Mouse (Mus musculus) kidney, embryonic 15.5 days (tissue): Measurements from ENCODE around the gene Gpr179. TPM values are rescaled to one million over a fixed set of nuclear protein-coding genes. Genes with fewer than 3 reads are reported as not detected.
A peak's percentile ranks its signal among the peaks of the same experiment; 100 is the strongest.

Experiments
- ATAC-seq: fragments of 200-750 bp; cut with Nextera tagmentation; replicated peaks from 2 replicates; pipeline ENCODE4 v1.8.0; 2017; ENCODE audit warnings: moderate TSS enrichment; ENCODE audit not compliant: low FRiP score
- H3K27ac ChIP-seq: fragments of 300-500 bp; sonication (generic); 2 replicates; pipeline ENCODE4 v1.5.1; 2015; ENCODE audit warnings: mild to moderate bottlenecking, inconsistent platforms
- H3K27me3 ChIP-seq: fragments of 300-500 bp; sonication (generic); 2 replicates; pipeline ENCODE4 v1.6.1; 2015; ENCODE audit warnings: inconsistent platforms
- H3K36me3 ChIP-seq: fragments of 300-500 bp; sonication (generic); 2 replicates; pipeline ENCODE4 v1.6.1; 2015; ENCODE audit warnings: inconsistent platforms
- H3K4me1 ChIP-seq: fragments of 300-500 bp; sonication (generic); 2 replicates; pipeline ENCODE4 v1.6.1; 2015; ENCODE audit warnings: inconsistent platforms
- H3K4me2 ChIP-seq: fragments of 300-500 bp; sonication (generic); 2 replicates; pipeline ENCODE4 v1.6.1; 2015; ENCODE audit warnings: moderate library complexity, mild to moderate bottlenecking, inconsistent platforms
- H3K4me3 ChIP-seq: fragments of 300-500 bp; sonication (generic); replicated peaks from 2 replicates; pipeline ENCODE4 v1.5.1; 2015; ENCODE audit warnings: mild to moderate bottlenecking, inconsistent platforms
- H3K9ac ChIP-seq: fragments of 300-500 bp; sonication (generic); 2 replicates; pipeline ENCODE4 v1.6.1; 2015; ENCODE audit warnings: mild to moderate bottlenecking, inconsistent platforms
- H3K9me3 ChIP-seq: fragments of 300-500 bp; sonication (generic); replicated peaks from 2 replicates; pipeline ENCODE4 v1.6.1; 2016; ENCODE audit warnings: inconsistent platforms
- WGBS: fragments of 180-500 bp; shearing (Covaris S2); methylation state at CpG from one replicate; pipeline ENCODE4 v1.1.7; 2015; ENCODE audit warnings: mixed read lengths; 5-methylcytosine and 5-hydroxymethylcytosine counted together
- polyA plus RNA-seq: library from polyadenylated mRNA; unstranded; fragments of >200 nt; fragmentation: Nextera tagmentation; extraction: Ambion mirVana; gene quantifications from 2 replicates; pipeline ENCODE4 v1.2.1, GENCODE M21; 2015

Gene Gpr179
- polyA plus RNA-seq, 1 experiment from 2014 or later: 0.53 TPM

DNA sequence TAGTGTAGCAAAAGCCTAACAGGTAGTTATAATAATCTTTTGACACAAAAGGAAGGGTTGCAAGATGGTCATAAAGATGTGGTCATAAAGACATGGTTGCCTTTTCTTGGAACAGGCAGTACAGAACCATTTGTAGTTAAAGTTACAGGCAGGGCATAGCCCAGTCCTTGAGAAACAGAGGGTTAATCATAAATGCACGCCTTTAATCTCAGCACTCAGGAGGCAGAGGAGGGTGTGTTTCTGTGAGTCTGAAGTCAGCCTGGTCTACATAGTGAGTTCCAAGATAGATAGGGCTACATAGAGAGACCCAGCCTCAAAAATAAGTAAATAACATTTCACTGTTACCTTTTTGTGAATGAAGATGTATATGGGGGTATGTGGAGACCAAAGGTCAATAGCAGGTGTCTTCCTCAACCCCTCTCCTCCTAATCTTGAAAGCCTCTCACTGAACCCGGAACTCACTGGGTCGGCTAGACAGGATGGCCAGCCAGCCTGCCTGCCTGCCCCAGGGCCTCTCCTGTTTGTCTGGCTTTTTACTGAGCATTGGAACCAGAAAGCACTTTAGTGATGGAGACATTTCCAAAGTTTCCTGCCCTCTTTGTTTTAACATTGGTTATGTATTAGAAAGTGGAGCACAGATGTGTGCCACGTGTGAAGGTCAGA lies 1.2 kb upstream of the Gpr179 start:
- Histone ChIP-seq H3K4me1 (peaks cover 25% of the 10 kb centered on the region), H3K9me3 (no peaks in the 10 kb centered on the region), H3K27me3 (no peaks in the 10 kb centered on the region), H3K36me3 (no peaks in the 10 kb centered on the region), H3K9ac (no peak overlapping the region), H3K4me2 (no peak overlapping the region), H3K27ac (no peak overlapping the region), H3K4me3 (no peak overlapping the region)
- no peak for ATAC-seq
- WGBS: 61% methylated on average over 4 of the region's 4 CpGs

DNA sequence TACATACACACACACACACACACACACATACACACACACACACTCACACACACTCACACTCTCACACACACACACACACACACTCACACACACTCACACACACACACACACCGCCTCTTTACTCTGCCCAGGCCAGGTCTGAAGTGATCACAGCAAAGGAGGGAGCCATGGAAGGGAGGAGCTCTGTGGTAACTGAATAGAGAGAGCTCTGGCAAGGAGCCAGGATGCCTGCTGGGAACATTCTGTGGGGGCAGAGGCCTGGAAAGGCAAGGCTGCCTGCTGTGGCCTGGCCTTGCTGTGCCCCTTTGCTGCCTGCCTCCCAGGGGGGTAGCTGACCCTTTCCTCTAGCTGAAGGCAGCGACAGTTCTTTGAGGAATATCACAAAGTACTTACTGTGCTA lies 1.8 kb downstream of the Gpr179 start:
- H3K4me1 ChIP-seq: peaks cover 25% of the 10 kb centered on the region
- peak; percentile 83 for ATAC-seq
- H3K36me3 ChIP-seq: no peaks in the 10 kb centered on the region
- H3K27ac ChIP-seq: peak overlapping the region; percentile 84
- no peak overlapping the region for H3K9ac ChIP-seq
- no peak overlapping the region for H3K4me2 ChIP-seq
- H3K27me3 ChIP-seq: no peaks in the 10 kb centered on the region
- H3K4me3 ChIP-seq: no peak overlapping the region
- H3K9me3 ChIP-seq: no peaks in the 10 kb centered on the region
- WGBS: 29% methylated on average over 2 of the region's 2 CpGs

DNA sequence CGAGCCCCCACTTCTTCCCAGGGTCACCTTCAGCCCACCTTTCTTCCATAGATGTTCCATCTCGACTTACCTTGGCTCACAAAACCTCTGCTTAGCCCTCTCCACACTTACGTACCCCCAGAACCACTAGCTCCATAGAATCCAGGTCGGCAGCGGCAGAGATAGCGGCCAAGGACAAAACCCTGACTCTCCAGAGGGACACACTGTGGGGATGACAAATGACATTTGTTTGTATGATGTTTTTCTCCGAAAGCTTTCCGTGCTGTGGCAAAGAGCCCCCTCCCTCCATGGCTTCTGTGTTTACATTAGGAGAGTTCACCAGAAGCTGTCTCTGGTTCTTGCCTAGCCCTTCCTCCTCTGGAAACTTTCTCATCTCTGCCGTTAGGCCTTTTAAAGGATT lies 4.6 kb downstream of the Gpr179 start:
- Histone ChIP-seq H3K4me2 (no peak overlapping the region), H3K27ac (no peak overlapping the region), H3K4me1 (peaks cover 38% of the 10 kb centered on the region), H3K9me3 (no peaks in the 10 kb centered on the region), H3K4me3 (no peak overlapping the region), H3K9ac (no peak overlapping the region), H3K36me3 (no peaks in the 10 kb centered on the region), H3K27me3 (0 out of 2 replicates have a peak, but pooled peaks cover 2% of the 10 kb centered on the region)
- ATAC-seq: no peak
- 84% methylated on average over 9 of the region's 9 CpGs for WGBS

DNA sequence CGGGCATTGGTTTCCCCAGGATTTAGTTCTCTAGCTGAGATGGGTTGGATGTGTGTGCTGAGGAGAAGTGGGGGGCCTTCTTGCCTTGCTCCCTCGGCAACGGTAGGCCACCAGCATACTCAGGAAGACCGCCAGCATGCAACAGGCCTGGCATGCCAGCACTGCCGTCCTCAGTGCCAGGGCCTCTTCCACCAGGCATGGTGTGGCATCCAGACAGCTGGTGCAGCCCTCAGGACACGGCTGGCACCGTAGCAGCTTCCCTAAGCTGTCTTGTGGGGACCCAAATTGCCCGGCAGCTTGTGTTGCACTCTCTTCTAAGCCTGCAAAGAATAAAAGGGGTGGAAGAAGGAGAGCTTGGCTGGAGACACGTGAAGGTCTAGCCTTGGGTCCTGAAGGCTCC lies 5.5 kb downstream of the Gpr179 start:
- Histone ChIP-seq H3K9me3 (no peaks in the 10 kb centered on the region), H3K4me3 (no peak overlapping the region), H3K36me3 (no peaks in the 10 kb centered on the region), H3K27ac (no peak overlapping the region), H3K4me2 (no peak overlapping the region), H3K27me3 (0 out of 2 replicates have a peak, but pooled peaks cover 2% of the 10 kb centered on the region), H3K9ac (no peak overlapping the region), H3K4me1 (peaks cover 33% of the 10 kb centered on the region)
- ATAC-seq: no peak
- 81% methylated on average over 9 of the region's 9 CpGs for WGBS

DNA sequence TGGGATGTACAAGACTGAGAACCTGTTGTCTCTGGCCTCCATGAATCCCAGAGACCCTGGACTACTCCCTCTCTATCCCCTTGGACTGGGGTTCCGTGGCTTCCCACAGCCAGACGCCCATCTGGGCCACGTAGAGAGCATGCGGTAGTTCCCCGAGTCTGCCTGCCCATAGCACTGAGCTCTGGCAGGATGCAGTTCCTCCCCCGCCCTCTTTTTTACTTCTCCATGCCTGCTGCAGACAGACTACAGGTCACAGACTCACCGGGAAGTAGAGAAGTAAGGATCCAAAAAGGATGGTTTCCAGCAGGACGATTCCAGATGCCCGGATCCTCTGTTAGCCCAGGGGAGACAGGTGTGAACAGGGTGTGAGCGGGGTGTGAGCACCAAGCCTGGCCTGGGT lies 6.4 kb downstream of the Gpr179 start:
- Histone ChIP-seq H3K4me2 (no peak overlapping the region), H3K27ac (no peak overlapping the region), H3K36me3 (no peaks in the 10 kb centered on the region), H3K9ac (no peak overlapping the region), H3K9me3 (no peaks in the 10 kb centered on the region), H3K4me3 (no peak overlapping the region), H3K27me3 (0 out of 2 replicates have a peak, but pooled peaks cover 2% of the 10 kb centered on the region), H3K4me1 (peaks cover 24% of the 10 kb centered on the region)
- ATAC-seq: no peak
- WGBS: 69% methylated on average over 10 of the region's 10 CpGs

DNA sequence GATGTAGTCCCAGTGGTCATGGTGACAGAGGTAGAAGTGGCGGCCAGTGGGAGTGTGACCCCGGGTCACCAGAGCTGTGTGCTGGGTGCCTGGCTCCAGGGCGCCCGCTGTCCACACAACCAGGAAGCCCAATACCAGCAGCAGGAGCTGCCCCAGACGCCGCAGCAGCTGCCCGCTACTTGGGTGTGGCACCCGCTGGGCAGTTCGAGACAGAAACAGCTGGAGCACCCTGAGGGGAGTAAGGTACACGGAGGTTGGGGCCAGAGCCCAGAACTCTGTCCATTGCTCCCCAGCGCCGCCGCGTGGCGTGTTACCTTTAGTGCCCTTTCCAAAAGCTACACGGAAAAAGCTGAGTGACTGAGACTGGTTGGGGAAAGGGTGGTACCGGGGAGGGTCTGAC lies 8.3 kb downstream of the Gpr179 start:
- no peak overlapping the region for H3K27ac ChIP-seq
- no peaks in the 10 kb centered on the region for H3K9me3 ChIP-seq
- H3K36me3 ChIP-seq: no peaks in the 10 kb centered on the region
- WGBS: 27% methylated on average over 17 of the region's 17 CpGs
- H3K9ac ChIP-seq: no peak overlapping the region
- ATAC-seq: no peak; the same call in 1 of the 2 replicates
- peaks cover 18% of the 10 kb centered on the region for H3K4me1 ChIP-seq
- H3K4me3 ChIP-seq: no peak overlapping the region
- peak overlapping the region; percentile 22 for H3K4me2 ChIP-seq
- 0 out of 2 replicates have a peak, but pooled peaks cover 2% of the 10 kb centered on the region for H3K27me3 ChIP-seq

DNA sequence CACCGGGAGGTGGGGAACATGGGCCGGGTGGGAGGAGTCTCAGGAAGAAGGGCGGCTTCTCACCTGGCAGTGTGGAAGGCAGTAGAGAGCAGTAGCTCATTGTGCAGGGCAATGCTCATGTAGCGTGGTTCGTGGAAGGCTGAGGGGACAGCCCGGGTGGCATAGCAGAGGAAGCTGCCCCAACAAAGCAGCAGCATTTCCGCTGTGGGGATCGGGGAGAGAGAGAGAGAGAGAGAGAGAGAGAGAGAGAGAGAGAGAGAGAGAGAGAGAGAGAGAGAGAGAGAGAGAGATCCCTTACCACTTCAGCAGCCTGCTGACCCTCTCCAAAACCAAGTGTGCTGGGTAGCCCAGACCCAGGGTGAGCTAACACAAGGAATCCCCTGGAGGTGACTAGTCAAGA lies 8.7 kb downstream of the Gpr179 start:
- ATAC-seq: no peak; the same call in 1 of the 2 replicates
- Histone ChIP-seq H3K9me3 (no peaks in the 10 kb centered on the region), H3K36me3 (no peaks in the 10 kb centered on the region), H3K9ac (no peak overlapping the region), H3K27ac (no peak overlapping the region), H3K4me2 (no peak overlapping the region), H3K4me3 (no peak overlapping the region), H3K27me3 (0 out of 2 replicates have a peak, but pooled peaks cover 2% of the 10 kb centered on the region), H3K4me1 (peaks cover 23% of the 10 kb centered on the region)
- 41% methylated on average over 8 of the region's 8 CpGs for WGBS

DNA sequence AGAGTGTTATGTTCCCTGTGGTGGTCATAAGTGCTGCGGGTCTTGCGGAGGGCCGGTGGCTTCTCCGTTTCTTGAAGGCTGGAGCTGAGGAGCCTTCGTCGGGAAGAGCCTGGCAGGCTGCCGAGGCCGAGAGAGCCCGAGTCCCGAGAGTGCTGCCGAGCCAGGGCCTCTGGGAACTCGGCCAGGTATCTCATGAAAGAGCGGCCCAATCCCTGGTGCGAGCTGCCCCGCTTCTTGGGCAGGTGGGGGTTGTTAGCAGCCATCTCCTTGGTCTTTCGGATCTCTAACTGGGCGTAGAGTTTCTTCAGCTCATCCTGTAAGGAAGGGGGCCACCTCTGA lies 12.9 kb downstream of the Gpr179 start:
- H3K4me1 ChIP-seq: peaks cover 42% of the 10 kb centered on the region
- H3K27ac ChIP-seq: peak overlapping the region; percentile 56; the same call in 1 of the 2 replicates
- no peak overlapping the region for H3K9ac ChIP-seq
- 43% methylated on average over 17 of the region's 17 CpGs for WGBS
- no peak overlapping the region for H3K4me3 ChIP-seq
- 0 out of 2 replicates have a peak, but pooled peaks cover 2% of the 10 kb centered on the region for H3K27me3 ChIP-seq
- no peak for ATAC-seq
- no peaks in the 10 kb centered on the region for H3K9me3 ChIP-seq
- no peaks in the 10 kb centered on the region for H3K36me3 ChIP-seq
- peak overlapping the region; percentile 37 for H3K4me2 ChIP-seq

DNA sequence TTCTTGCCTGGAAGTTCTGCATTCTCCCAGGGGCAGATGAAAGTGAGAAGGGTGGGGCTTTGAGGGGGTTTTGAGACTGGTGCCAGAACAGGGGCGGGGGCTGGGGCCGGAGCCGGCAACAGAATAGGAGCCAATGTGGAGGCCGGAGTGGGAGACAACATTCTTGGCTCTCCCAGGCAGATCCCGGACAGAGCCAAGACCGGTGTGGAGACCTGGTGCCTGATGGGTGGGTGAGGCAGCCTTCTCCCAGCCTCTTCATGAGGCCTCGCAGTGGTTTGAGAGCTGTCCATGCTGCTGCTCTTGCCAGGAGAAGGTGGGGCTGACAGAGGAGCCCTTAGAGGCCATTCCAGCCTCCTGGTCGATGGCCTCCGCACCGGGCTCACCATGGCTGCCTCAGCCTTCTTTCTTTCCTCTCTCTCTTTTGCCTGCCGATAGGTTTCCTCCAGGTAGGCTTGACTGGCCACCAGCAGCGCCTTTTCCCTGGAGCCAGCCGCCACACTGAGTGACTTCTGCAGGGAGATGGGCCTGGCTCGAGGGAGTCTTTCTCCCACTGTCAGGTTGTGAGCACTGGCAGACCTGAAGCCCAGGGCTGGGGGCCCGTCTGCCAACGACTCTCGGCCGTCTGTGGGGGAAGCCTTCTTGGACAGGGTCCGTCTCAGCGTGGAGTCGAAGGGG lies 13.4 kb downstream of the Gpr179 start:
- 0 out of 2 replicates have a peak, but pooled peaks have one; percentile 45 for ATAC-seq
- 0 out of 2 replicates have a peak, but pooled peaks cover 2% of the 10 kb centered on the region for H3K27me3 ChIP-seq
- peak overlapping the region; percentile 37 for H3K4me2 ChIP-seq
- no peak overlapping the region for H3K4me3 ChIP-seq
- no peak overlapping the region for H3K9ac ChIP-seq
- peaks cover 37% of the 10 kb centered on the region for H3K4me1 ChIP-seq
- H3K27ac ChIP-seq: peak overlapping the region; percentile 56; the same call in 1 of the 2 replicates
- WGBS: 41% methylated on average over 21 of the region's 21 CpGs
- H3K36me3 ChIP-seq: no peaks in the 10 kb centered on the region
- no peaks in the 10 kb centered on the region for H3K9me3 ChIP-seq

DNA sequence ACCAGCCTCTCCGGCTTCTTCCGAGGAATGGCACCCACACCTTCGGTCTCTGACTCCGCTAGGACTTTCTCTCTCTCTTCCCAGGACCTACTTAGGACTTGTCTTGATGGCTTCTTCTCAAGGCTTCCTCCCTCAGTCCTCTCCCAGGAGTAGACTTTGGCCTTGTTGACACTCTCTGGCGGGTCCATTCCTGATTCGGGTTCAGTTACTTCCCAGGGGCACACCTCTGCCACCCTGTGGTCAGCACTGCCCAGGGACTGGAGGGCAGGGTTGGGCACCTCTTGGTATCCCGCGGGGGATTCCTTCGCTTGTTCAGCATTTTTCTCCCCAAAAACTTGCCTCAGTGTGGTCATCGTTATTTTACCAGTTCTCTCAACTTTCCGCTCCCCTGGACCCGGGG lies 14.5 kb downstream of the Gpr179 start:
- H3K27me3 ChIP-seq: 0 out of 2 replicates have a peak, but pooled peaks cover under 1% of the 10 kb centered on the region
- peaks cover 32% of the 10 kb centered on the region for H3K4me1 ChIP-seq
- ATAC-seq: no peak
- H3K4me3 ChIP-seq: no peak overlapping the region
- WGBS: 84% methylated on average over 12 of the region's 12 CpGs
- no peaks in the 10 kb centered on the region for H3K9me3 ChIP-seq
- no peak overlapping the region for H3K9ac ChIP-seq
- H3K27ac ChIP-seq: no peak overlapping the region
- H3K4me2 ChIP-seq: no peak overlapping the region
- no peaks in the 10 kb centered on the region for H3K36me3 ChIP-seq

DNA sequence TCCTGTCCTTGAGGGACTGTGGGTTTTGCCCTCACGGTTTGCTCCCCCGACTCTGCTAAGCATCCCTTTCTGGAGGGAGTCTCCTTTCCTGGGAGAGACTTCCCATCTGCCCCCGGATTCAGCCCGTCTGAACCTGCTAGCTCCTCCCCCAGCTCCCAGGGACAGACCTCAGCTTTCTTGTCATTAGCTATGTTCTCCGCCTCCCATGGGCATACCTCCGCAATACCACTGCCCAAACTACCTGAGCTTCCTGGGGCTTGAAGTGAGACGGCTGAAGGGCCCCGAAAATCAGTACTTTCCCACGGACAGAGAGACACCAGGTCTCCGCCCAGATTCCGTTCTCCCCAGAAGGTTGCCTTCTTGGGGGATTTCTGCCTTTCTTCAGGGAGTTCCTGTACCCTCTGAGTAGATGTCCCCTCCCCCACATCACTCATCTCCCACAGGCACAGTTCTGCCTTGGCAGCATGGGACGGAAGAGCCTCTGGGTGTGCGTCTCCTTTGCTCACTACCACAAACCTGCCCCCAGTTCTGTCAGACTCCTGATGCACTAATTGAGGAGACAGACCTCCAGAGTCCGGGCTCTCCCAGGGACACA lies 15.0 kb downstream of the Gpr179 start:
- no peaks in the 10 kb centered on the region for H3K9me3 ChIP-seq
- no peaks in the 10 kb centered on the region for H3K36me3 ChIP-seq
- no peaks in the 10 kb centered on the region for H3K27me3 ChIP-seq
- no peak for ATAC-seq
- peaks cover 32% of the 10 kb centered on the region for H3K4me1 ChIP-seq
- H3K4me3 ChIP-seq: no peak overlapping the region
- WGBS: 59% methylated on average over 14 of the region's 14 CpGs
- H3K27ac ChIP-seq: no peak overlapping the region
- no peak overlapping the region for H3K4me2 ChIP-seq
- H3K9ac ChIP-seq: no peak overlapping the region

DNA sequence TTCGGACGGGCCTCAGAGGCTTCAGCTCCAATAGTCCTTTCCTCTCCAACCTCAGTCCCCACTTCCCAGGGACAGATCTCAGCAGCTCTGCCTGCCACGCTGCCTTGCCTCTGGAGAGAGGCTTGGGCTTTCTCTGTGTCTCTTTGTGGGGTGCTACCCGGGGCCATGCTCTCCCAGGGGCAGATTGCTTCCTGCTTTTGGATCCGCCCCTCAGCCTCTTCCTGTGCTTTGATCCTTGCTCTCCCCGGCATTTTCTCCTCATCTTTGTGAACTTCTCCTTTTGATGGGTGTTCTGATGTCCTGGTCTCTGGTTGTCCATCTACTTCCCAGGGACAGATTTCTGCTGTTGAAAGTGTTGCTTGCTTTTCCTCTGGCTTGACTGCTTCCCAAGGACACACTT lies 15.6 kb downstream of the Gpr179 start:
- Histone ChIP-seq H3K4me3 (no peak overlapping the region), H3K27me3 (no peaks in the 10 kb centered on the region), H3K9me3 (no peaks in the 10 kb centered on the region), H3K27ac (no peak overlapping the region), H3K4me1 (peaks cover 32% of the 10 kb centered on the region), H3K9ac (no peak overlapping the region), H3K4me2 (no peak overlapping the region), H3K36me3 (no peaks in the 10 kb centered on the region)
- 46% methylated on average over 6 of the region's 6 CpGs for WGBS
- ATAC-seq: no peak
